Mouse (Mus musculus): ENCODE measurements around the gene Tox2. TPM values are rescaled to one million over a fixed set of nuclear protein-coding genes. Genes with fewer than 3 reads are reported as not detected.

Gene Tox2
- polyA plus RNA-seq, 1 experiment: 28.1 TPM

DNA sequence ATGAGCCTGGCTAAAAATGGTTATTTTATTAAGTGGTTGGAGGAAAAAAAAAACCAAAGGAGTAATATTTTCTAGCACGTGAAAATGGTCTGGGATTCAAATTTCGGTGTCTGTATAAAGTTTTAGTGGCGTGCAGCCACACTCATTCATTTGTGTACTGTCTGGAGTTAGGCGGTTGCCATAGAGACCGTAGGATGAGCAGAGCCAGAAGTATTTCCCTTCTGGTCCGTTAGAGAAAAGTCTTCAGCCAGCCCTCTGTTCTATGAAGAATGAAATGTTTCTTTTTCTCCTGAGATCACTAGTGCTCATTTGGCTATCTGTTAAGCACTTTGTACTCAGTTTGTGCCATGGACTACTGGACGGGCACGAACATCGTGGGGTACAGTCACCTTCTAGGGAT is 146.5 kb downstream of the Tox2 start:
- peaks cover 2% of the 10 kb centered on the region for H3K4me1 ChIP-seq (ENCODE audit: control insufficient read depth, insufficient read depth, low read length)
- H3K4me3 ChIP-seq (ENCODE audit: insufficient read depth, low read length): no peak overlapping the region
- TF ChIP-seq CTCF (IDR thresholded peaks at IDR 0.05; ENCODE audit: extremely low read depth, insufficient read depth, low read length): no peak
- TF ChIP-seq POLR2A (IDR thresholded peaks at IDR 0.05; ENCODE audit: extremely low read depth, insufficient read depth, low read length): no peak
- no peak overlapping the region for H3K27ac ChIP-seq (ENCODE audit: insufficient read depth, low read length)

GRCm38 (mm10) chr2:163350443-163350842 is 147.5 kb downstream of the Tox2 start:
- H3K4me3 ChIP-seq (ENCODE audit: insufficient read depth, low read length): no peak overlapping the region
- no peak overlapping the region for H3K27ac ChIP-seq (ENCODE audit: insufficient read depth, low read length)
- TF ChIP-seq CTCF (IDR thresholded peaks at IDR 0.05; ENCODE audit: extremely low read depth, insufficient read depth, low read length) (peak; percentile 32; the same call in 1 of the 2 replicates), POLR2A (IDR thresholded peaks at IDR 0.05; ENCODE audit: extremely low read depth, insufficient read depth, low read length) (no peak)
- peaks cover 2% of the 10 kb centered on the region for H3K4me1 ChIP-seq (ENCODE audit: control insufficient read depth, insufficient read depth, low read length)

DNA sequence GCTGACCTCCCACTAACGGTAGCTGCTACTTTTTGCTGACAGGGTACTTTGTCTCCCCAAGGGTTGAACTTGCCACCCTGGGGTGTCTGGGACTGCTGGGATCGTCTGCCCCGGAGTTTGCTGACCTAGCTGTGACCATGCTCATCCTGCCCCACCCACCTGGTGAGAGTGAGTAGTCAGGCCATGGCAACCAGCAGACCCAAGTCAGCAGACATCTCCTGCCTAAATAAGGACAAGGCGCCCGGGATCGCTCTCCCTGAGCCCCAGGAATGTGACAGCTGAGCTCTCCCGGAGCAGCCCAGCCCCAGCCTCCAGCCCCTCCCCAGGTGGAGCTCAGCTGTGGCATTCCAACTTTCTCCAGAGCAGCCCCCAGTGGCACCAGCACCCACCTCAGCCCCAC is 150.8 kb downstream of the Tox2 start:
- H3K27ac ChIP-seq (ENCODE audit: insufficient read depth, low read length): no peak overlapping the region
- TF ChIP-seq POLR2A (IDR thresholded peaks at IDR 0.05; ENCODE audit: extremely low read depth, insufficient read depth, low read length): no peak
- no peak for TF ChIP-seq CTCF (IDR thresholded peaks at IDR 0.05; ENCODE audit: extremely low read depth, insufficient read depth, low read length)
- no peak overlapping the region for H3K4me3 ChIP-seq (ENCODE audit: insufficient read depth, low read length)
- H3K4me1 ChIP-seq (ENCODE audit: control insufficient read depth, insufficient read depth, low read length): peaks cover 2% of the 10 kb centered on the region

- no peak overlapping the region for H3K27ac ChIP-seq (ENCODE audit: insufficient read depth, low read length)
- no peak overlapping the region for H3K4me3 ChIP-seq (ENCODE audit: insufficient read depth, low read length)
- H3K4me1 ChIP-seq (ENCODE audit: control insufficient read depth, insufficient read depth, low read length): no peaks in the 10 kb centered on the region
- TF ChIP-seq CTCF (IDR thresholded peaks at IDR 0.05; ENCODE audit: extremely low read depth, insufficient read depth, low read length) (no peak), POLR2A (IDR thresholded peaks at IDR 0.05; ENCODE audit: extremely low read depth, insufficient read depth, low read length) (no peak)
These were observed 152.7 kb downstream of the Tox2 start for GRCm38 (mm10) chr2:163355666-163356065.

DNA sequence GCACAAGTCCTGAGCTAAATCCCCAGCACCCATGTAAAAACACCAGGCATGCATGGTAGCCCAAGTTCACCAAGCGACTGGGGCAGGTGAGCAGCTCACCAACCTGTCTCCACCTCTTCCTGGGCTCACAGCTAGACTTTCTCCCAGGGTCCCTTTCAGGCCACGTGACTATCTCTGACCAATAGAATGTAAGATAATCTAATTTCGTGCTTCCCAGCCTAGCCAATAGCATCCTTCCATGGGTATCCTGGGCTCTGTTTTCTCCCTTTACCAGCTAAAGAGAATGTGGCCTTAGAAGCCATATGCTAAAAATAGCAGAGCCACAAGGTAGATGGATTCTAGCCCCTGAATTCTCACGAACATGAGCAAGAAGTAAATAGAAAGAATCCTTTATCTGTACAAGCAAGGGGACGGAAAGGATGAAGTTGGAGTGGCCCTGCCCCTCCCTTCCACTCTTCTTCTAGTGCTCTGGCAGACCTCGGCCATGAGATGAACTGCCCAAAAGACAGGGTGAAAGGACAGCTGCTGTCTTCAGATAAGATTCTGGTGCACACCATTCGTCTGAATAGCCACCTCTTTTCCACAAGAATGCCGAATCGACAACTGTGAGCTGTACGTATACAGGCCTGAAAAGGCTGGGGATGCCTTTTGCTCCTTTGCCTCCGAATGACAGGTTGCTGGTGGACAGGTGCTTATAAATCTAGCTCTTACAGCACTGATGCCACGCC is 153.4 kb downstream of the Tox2 start:
- TF ChIP-seq CTCF (IDR thresholded peaks at IDR 0.05; ENCODE audit: extremely low read depth, insufficient read depth, low read length) (no peak), POLR2A (IDR thresholded peaks at IDR 0.05; ENCODE audit: extremely low read depth, insufficient read depth, low read length) (no peak)
- no peak overlapping the region for H3K27ac ChIP-seq (ENCODE audit: insufficient read depth, low read length)
- H3K4me1 ChIP-seq (ENCODE audit: control insufficient read depth, insufficient read depth, low read length): no peaks in the 10 kb centered on the region

GRCm38 (mm10) chr2:163358662-163359061 is 155.7 kb downstream of the Tox2 start:
- TF ChIP-seq POLR2A (IDR thresholded peaks at IDR 0.05; ENCODE audit: extremely low read depth, insufficient read depth, low read length): no peak
- TF ChIP-seq CTCF (IDR thresholded peaks at IDR 0.05; ENCODE audit: extremely low read depth, insufficient read depth, low read length): no peak
- Histone ChIP-seq H3K4me3 (ENCODE audit: insufficient read depth, low read length) (no peak overlapping the region), H3K27ac (ENCODE audit: insufficient read depth, low read length) (no peak overlapping the region), H3K4me1 (ENCODE audit: control insufficient read depth, insufficient read depth, low read length) (no peaks in the 10 kb centered on the region)

More for the DNA sequence above, 153.4 kb downstream of the Tox2 start:
- no peak overlapping the region for H3K4me3 ChIP-seq (ENCODE audit: insufficient read depth, low read length)

DNA sequence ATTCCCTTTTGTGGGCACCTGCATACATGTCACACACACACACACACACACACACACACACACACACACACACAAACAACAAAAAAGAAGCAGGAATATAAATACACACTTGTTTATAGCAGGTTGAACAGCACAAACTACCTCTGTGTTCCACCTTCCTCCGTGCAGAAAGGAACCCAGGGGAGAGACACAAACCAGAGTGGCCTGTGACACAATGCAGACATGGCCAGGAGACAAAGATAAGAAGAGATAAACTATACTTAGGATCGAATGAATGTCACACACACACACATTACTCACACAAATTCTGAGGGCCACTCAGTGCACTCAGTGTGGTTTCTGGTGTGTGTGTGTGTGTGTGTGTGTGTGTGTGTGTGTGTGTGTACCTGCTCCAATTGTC is 156.3 kb downstream of the Tox2 start:
- no peaks in the 10 kb centered on the region for H3K4me1 ChIP-seq (ENCODE audit: control insufficient read depth, insufficient read depth, low read length)
- H3K4me3 ChIP-seq (ENCODE audit: insufficient read depth, low read length): no peak overlapping the region
- no peak overlapping the region for H3K27ac ChIP-seq (ENCODE audit: insufficient read depth, low read length)
- no peak for TF ChIP-seq CTCF (IDR thresholded peaks at IDR 0.05; ENCODE audit: extremely low read depth, insufficient read depth, low read length)
- no peak for TF ChIP-seq POLR2A (IDR thresholded peaks at IDR 0.05; ENCODE audit: extremely low read depth, insufficient read depth, low read length)

- Histone ChIP-seq H3K27ac (ENCODE audit: insufficient read depth, low read length) (no peak overlapping the region), H3K4me1 (ENCODE audit: control insufficient read depth, insufficient read depth, low read length) (no peaks in the 10 kb centered on the region), H3K4me3 (ENCODE audit: insufficient read depth, low read length) (no peak overlapping the region)
- no peak for TF ChIP-seq CTCF (IDR thresholded peaks at IDR 0.05; ENCODE audit: extremely low read depth, insufficient read depth, low read length)
- TF ChIP-seq POLR2A (IDR thresholded peaks at IDR 0.05; ENCODE audit: extremely low read depth, insufficient read depth, low read length): no peak
These were observed 158.1 kb downstream of the Tox2 start for GRCm38 (mm10) chr2:163360858-163361623.

DNA sequence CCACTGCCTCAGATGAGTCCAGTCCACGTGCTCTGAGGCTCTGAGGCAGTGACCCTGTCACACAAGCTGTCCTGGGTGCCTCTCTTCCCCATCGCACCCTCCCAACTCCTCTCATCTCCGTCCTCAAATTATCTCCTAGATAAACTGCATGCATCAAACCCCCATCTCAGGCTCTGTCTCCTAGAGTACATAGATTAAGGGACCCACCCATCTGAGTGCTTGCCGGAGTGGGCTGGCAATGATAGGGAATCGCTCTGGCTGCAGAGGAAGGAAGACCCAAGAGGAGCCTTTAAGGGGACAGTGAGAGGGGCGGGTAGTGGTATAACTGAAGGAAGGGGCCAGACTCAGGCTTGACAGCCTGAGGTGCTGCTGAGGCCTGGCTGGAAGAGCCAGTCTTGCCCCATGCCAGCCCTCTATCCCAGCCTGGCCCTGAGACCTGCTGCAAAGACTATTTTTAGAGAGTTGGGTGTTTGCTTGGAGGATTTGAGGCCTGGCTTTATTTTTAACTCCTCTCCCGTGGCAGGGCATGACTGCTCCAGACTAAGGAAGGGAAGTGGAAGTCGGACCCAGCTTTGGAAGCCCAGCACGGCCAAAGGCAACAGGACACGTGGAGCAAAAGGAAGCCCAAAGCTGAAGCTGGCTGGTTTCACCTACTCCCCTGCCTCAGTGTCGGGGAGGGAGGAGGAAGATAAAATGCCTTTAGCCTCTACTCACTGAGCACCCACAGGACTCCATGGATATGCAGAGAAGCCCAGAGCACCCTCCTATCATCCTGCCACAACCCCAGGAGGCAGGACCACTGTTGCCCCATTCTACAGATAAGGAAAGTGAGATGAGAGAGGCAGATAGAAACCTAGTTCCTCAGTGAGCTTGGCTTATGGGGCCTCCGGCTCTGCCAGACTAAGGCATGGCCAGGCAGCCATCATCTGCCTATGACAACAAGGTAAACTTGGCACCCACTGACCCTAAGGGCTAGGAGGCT is 160.3 kb downstream of the Tox2 start:
- H3K27ac ChIP-seq (ENCODE audit: insufficient read depth, low read length): no peak overlapping the region
- no peaks in the 10 kb centered on the region for H3K4me1 ChIP-seq (ENCODE audit: control insufficient read depth, insufficient read depth, low read length)
- TF ChIP-seq CTCF (IDR thresholded peaks at IDR 0.05; ENCODE audit: extremely low read depth, insufficient read depth, low read length) (no peak), POLR2A (IDR thresholded peaks at IDR 0.05; ENCODE audit: extremely low read depth, insufficient read depth, low read length) (no peak)
- H3K4me3 ChIP-seq (ENCODE audit: insufficient read depth, low read length): no peak overlapping the region
